ENCODE assay signal across 8 mouse cellular contexts in genomic region chr11:97686322-97686908, GRCm38 (mm10). TPM values are rescaled to one million over a fixed set of nuclear protein-coding genes. Genes with fewer than 3 reads are reported as not detected.
A peak's percentile ranks its signal among the peaks of the same experiment; 100 is the strongest.
DNase-seq lines count a peak whose midpoint lies in the region; ATAC-seq and TF ChIP-seq lines count a peak whose summit lies in the region.

No protein-coding gene starts in this region.

- H3K27ac ChIP-seq in heart, embryonic 13.5 days (replicated peaks), result peak overlapping the region; percentile 53; the same call in 1 of the 2 replicates
- H3K27ac ChIP-seq in bone marrow, adult 2 months (ENCODE audit: control insufficient read depth, insufficient read depth, low read depth, low read length, poor library complexity), result no peak overlapping the region
- H3K27ac ChIP-seq in hindbrain, embryonic 10.5 days, result peak overlapping the region; percentile 66
- 0 out of 2 replicates have a peak overlapping the region, but pooled peaks have one; percentile 47 for H3K27ac ChIP-seq in midbrain, embryonic 10.5 days (replicated peaks)

- ATAC-seq in heart, embryonic 13.5 days (ENCODE audit: extremely low read depth, insufficient number of reproducible peaks, low FRiP score, low TSS enrichment), result no peak

- H3K9ac ChIP-seq in heart, embryonic 13.5 days, result peak overlapping the region; percentile 77

- TF ChIP-seq POLR2A in bone marrow, adult 2 months (IDR thresholded peaks at IDR 0.05; ENCODE audit: borderline replicate concordance, control insufficient read depth, low read depth, low read length), result no peak

- no peaks in the 10 kb centered on the region for H3K27me3 ChIP-seq in heart, embryonic 13.5 days (replicated peaks)
- no peaks in the 10 kb centered on the region for H3K27me3 ChIP-seq in hindbrain, embryonic 10.5 days (ENCODE audit: insufficient read depth, poor library complexity, severe bottlenecking)
- H3K27me3 ChIP-seq in midbrain, embryonic 10.5 days (ENCODE audit: low read depth, poor library complexity, severe bottlenecking), result no peaks in the 10 kb centered on the region

- no peak for DNase-seq in heart, postnatal 14 days
- DNase-seq in hindbrain, embryonic 10.5 days (ENCODE audit: low spot score), result no peak
- no peak for DNase-seq in midbrain, embryonic 10.5 days (ENCODE audit: low spot score)
- DNase-seq in thymus, adult 18-20 months, result no peak
- no peak for DNase-seq in adrenal gland, postnatal 25 days
- no peak for DNase-seq in layer of hippocampus, postnatal 36 days

- 62% methylated on average over 11 of the region's 11 CpGs for WGBS in heart, embryonic 13.5 days
- WGBS in bone marrow, adult 2 months, result 79% methylated on average over 11 of the region's 11 CpGs
- 74% methylated on average over 11 of the region's 11 CpGs for WGBS in hindbrain, embryonic 10.5 days
- 72% methylated on average over 11 of the region's 11 CpGs for WGBS in midbrain, embryonic 10.5 days

- H3K36me3 ChIP-seq in heart, embryonic 13.5 days, result peaks cover 51% of the 10 kb centered on the region
- H3K36me3 ChIP-seq in hindbrain, embryonic 10.5 days, result peaks cover 65% of the 10 kb centered on the region
- H3K36me3 ChIP-seq in midbrain, embryonic 10.5 days, result peaks cover 65% of the 10 kb centered on the region

- H3K9me3 ChIP-seq in heart, embryonic 13.5 days, result no peaks in the 10 kb centered on the region
- no peaks in the 10 kb centered on the region for H3K9me3 ChIP-seq in hindbrain, embryonic 10.5 days
- H3K9me3 ChIP-seq in midbrain, embryonic 10.5 days (replicated peaks), result no peaks in the 10 kb centered on the region

- intact Hi-C loops in heart, postnatal 14 days (cut with DNase I), result loop anchor here (1.0 kb wide), 1 partner anchor 22 kb away; no protein-coding TSS in a partner anchor

- peak overlapping the region; percentile 50 for H3K4me3 ChIP-seq in heart, embryonic 13.5 days
- peak overlapping the region; percentile 7 for H3K4me3 ChIP-seq in bone marrow, adult 2 months (replicated peaks; ENCODE audit: control insufficient read depth, low read depth, low read length)
- H3K4me3 ChIP-seq in hindbrain, embryonic 10.5 days, result peak overlapping the region; percentile 53
- H3K4me3 ChIP-seq in midbrain, embryonic 10.5 days, result peak overlapping the region; percentile 47

- peaks cover 39% of the 10 kb centered on the region for H3K4me1 ChIP-seq in heart, embryonic 13.5 days
- H3K4me1 ChIP-seq in bone marrow, adult 2 months (ENCODE audit: control insufficient read depth, insufficient read depth, low read length), result peaks cover 4% of the 10 kb centered on the region
- peaks cover 40% of the 10 kb centered on the region for H3K4me1 ChIP-seq in hindbrain, embryonic 10.5 days (replicated peaks)
- peaks cover 35% of the 10 kb centered on the region for H3K4me1 ChIP-seq in midbrain, embryonic 10.5 days

- peak overlapping the region; percentile 77 for H3K4me2 ChIP-seq in heart, embryonic 13.5 days

- TF ChIP-seq CTCF in bone marrow, adult 2 months (IDR thresholded peaks at IDR 0.05; ENCODE audit: control insufficient read depth, insufficient read depth, low read length), result no peak

RNA-seq across cellular contexts. Expression of gene Cisd3, which starts 0.8 kb away (rescaled TPM):
- polyA plus RNA-seq in heart, embryonic 13.5 days (2015; fragmentation: Nextera tagmentation; extraction: Ambion mirVana), result 44.1 and 53.7 TPM in 2 replicates
- total RNA-seq in heart, postnatal 14 days (2021), result 100 to 1,000 TPM; 146 to 147 TPM
- polyA plus RNA-seq in bone marrow, adult 2 months (2011; ENCODE audit: insufficient read depth, insufficient read length, low replicate concordance, missing spikeins), result 29.3 and 76.0 TPM in 2 replicates
- 18.3 and 24.0 TPM in 2 replicates for polyA plus RNA-seq in hindbrain, embryonic 10.5 days (2016; fragmentation: Nextera tagmentation; extraction: Ambion mirVana)
- 20.5 and 21.7 TPM in 2 replicates for polyA plus RNA-seq in midbrain, embryonic 10.5 days (2016; fragmentation: Nextera tagmentation; extraction: Ambion mirVana)
- total RNA-seq in adrenal gland, postnatal 25 days (2021), result 164 and 166 TPM in 2 replicates
- 10 to 100 TPM; 52.8 to 58.2 TPM for total RNA-seq in layer of hippocampus, postnatal 36 days (2021)

RNA-seq across cellular contexts. Expression of gene Pcgf2, which starts 13.9 kb away (rescaled TPM):
- polyA plus RNA-seq in heart, embryonic 13.5 days (2015; fragmentation: Nextera tagmentation; extraction: Ambion mirVana), result 10.5 and 11.0 TPM in 2 replicates
- 10 to 100 TPM; 11.1 to 12.9 TPM for total RNA-seq in heart, postnatal 14 days (2021)
- 7.0 and 10.7 TPM in 2 replicates for polyA plus RNA-seq in bone marrow, adult 2 months (2011; ENCODE audit: insufficient read depth, insufficient read length, low replicate concordance, missing spikeins)
- polyA plus RNA-seq in hindbrain, embryonic 10.5 days (2016; fragmentation: Nextera tagmentation; extraction: Ambion mirVana), result 15.6 and 17.0 TPM in 2 replicates
- 16.0 and 18.6 TPM in 2 replicates for polyA plus RNA-seq in midbrain, embryonic 10.5 days (2016; fragmentation: Nextera tagmentation; extraction: Ambion mirVana)
- total RNA-seq in adrenal gland, postnatal 25 days (2021), result 27.0 and 36.1 TPM in 2 replicates
- 10 to 100 TPM; 23.5 to 30.6 TPM for total RNA-seq in layer of hippocampus, postnatal 36 days (2021)

RNA-seq across cellular contexts. Expression of gene Psmb3, which starts 16.8 kb away (rescaled TPM):
- 371 and 445 TPM in 2 replicates for polyA plus RNA-seq in heart, embryonic 13.5 days (2015; fragmentation: Nextera tagmentation; extraction: Ambion mirVana)
- total RNA-seq in heart, postnatal 14 days (2021), result 100 to 1,000 TPM; 161 to 169 TPM
- 138 and 152 TPM in 2 replicates for polyA plus RNA-seq in bone marrow, adult 2 months (2011; ENCODE audit: insufficient read depth, insufficient read length, low replicate concordance, missing spikeins)
- 642 and 643 TPM in 2 replicates for polyA plus RNA-seq in hindbrain, embryonic 10.5 days (2016; fragmentation: Nextera tagmentation; extraction: Ambion mirVana)
- polyA plus RNA-seq in midbrain, embryonic 10.5 days (2016; fragmentation: Nextera tagmentation; extraction: Ambion mirVana), result 606 and 631 TPM in 2 replicates
- 216 and 226 TPM in 2 replicates for total RNA-seq in adrenal gland, postnatal 25 days (2021)
- total RNA-seq in layer of hippocampus, postnatal 36 days (2021), result 100 to 1,000 TPM; 125 to 129 TPM

RNA-seq across cellular contexts. Expression of gene Mllt6, which starts 23.2 kb away (rescaled TPM):
- polyA plus RNA-seq in heart, embryonic 13.5 days (2015; fragmentation: Nextera tagmentation; extraction: Ambion mirVana), result 1.7 and 1.9 TPM in 2 replicates
- 10 to 100 TPM; 58.1 to 61.7 TPM for total RNA-seq in heart, postnatal 14 days (2021)
- 13.0 and 23.7 TPM in 2 replicates for polyA plus RNA-seq in bone marrow, adult 2 months (2011; ENCODE audit: insufficient read depth, insufficient read length, low replicate concordance, missing spikeins)
- polyA plus RNA-seq in hindbrain, embryonic 10.5 days (2016; fragmentation: Nextera tagmentation; extraction: Ambion mirVana), result 2.1 and 2.2 TPM in 2 replicates
- polyA plus RNA-seq in midbrain, embryonic 10.5 days (2016; fragmentation: Nextera tagmentation; extraction: Ambion mirVana), result 2.1 and 2.6 TPM in 2 replicates
- total RNA-seq in adrenal gland, postnatal 25 days (2021), result 49.4 and 53.6 TPM in 2 replicates
- 100 to 1,000 TPM; 105 to 110 TPM for total RNA-seq in layer of hippocampus, postnatal 36 days (2021)

RNA-seq across cellular contexts. Expression of gene Epop, which starts 56.9 kb away (rescaled TPM):
- polyA plus RNA-seq in heart, embryonic 13.5 days (2015; fragmentation: Nextera tagmentation; extraction: Ambion mirVana), result 1.1 and 1.4 TPM in 2 replicates
- 1 to 10 TPM in 1 of 2 experiments, under 1 TPM in 1; 0.93 to 1.2 TPM for total RNA-seq in heart, postnatal 14 days (2021)
- polyA plus RNA-seq in bone marrow, adult 2 months (2011; ENCODE audit: insufficient read depth, insufficient read length, low replicate concordance, missing spikeins), result 0.41 and 6.1 TPM in 2 replicates
- 13.4 and 14.3 TPM in 2 replicates for polyA plus RNA-seq in hindbrain, embryonic 10.5 days (2016; fragmentation: Nextera tagmentation; extraction: Ambion mirVana)
- 10.4 and 13.3 TPM in 2 replicates for polyA plus RNA-seq in midbrain, embryonic 10.5 days (2016; fragmentation: Nextera tagmentation; extraction: Ambion mirVana)
- total RNA-seq in adrenal gland, postnatal 25 days (2021), result 6.2 and 7.8 TPM in 2 replicates
- 10 to 100 TPM; 33.6 to 34.2 TPM for total RNA-seq in layer of hippocampus, postnatal 36 days (2021)
